Mouse (Mus musculus) ES-E14 (cell line): ENCODE data around the gene Rnf141.

Experiments
- CHD2 ChIP-seq: IDR thresholded peaks from 2 replicates; pipeline ENCODE4 v1.6.1; 2014; ENCODE audit warnings: mild to moderate bottlenecking, low read depth, low read length, inconsistent platforms
- HCFC1 ChIP-seq: IDR thresholded peaks from 2 replicates; pipeline ENCODE4 v1.6.1; 2012; ENCODE audit warnings: low read length, inconsistent platforms, borderline replicate concordance; ENCODE audit not compliant: insufficient read depth
- MAFK ChIP-seq: IDR thresholded peaks from 2 replicates; pipeline ENCODE4 v1.6.1; 2014; ENCODE audit warnings: mild to moderate bottlenecking, low read depth, low read length, inconsistent platforms; ENCODE audit not compliant: insufficient read depth
- ZNF384 ChIP-seq: IDR thresholded peaks from 2 replicates; pipeline ENCODE4 v1.6.1; 2012; ENCODE audit warnings: low read depth, low read length, inconsistent platforms

DNA sequence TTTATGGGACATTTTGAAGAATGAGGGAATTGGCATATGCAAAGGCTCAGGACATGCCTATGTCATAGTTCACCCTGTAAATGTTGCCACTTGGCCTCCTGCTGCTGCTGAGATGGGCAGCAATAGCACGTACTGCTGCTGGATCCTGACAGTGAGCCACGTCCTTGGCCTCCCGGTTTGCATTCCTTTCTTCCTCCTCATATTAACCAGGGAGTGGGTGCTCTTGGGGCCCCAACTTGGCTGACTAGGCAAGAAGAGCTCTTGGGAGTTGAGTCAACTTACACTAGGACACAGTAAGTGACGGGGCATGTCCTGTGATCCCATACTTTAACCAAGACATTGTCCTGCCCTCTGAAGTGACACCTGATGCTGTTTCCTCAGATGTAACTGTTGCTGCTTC is 63.7 kb downstream of the Rnf141 start:
- TF ChIP-seq MAFK (no peak), CHD2 (no peak), ZNF384 (no peak), HCFC1 (no peak)
